Mouse (Mus musculus) lung, postnatal 0 days (tissue): Measurements from ENCODE around the gene Rplp0. TPM values are rescaled to one million over a fixed set of nuclear protein-coding genes. Genes with fewer than 3 reads are reported as not detected.
A peak's percentile ranks its signal among the peaks of the same experiment; 100 is the strongest.

Source experiments
- ATAC-seq: fragments of 200-750 bp; cut with Nextera tagmentation; 2 replicates; pipeline ENCODE4 v1.8.0; 2017; ENCODE audit warnings: moderate library complexity
- DNase-seq: peaks from one replicate; pipeline ENCODE4 v3.0.0-alpha.2; 2016; ENCODE audit warnings: low spot score
- H3K27ac ChIP-seq: fragments of 300-500 bp; sonication (generic); 2 replicates; pipeline ENCODE4 v1.5.1; 2014; ENCODE audit warnings: antibody characterized with exemption, mild to moderate bottlenecking, low read length, mixed read lengths
- H3K27me3 ChIP-seq: fragments of 300-500 bp; sonication (generic); replicated peaks from 2 replicates; pipeline ENCODE4 v1.6.1; 2014; ENCODE audit warnings: low read length, mixed read lengths; ENCODE audit not compliant: insufficient read depth
- H3K36me3 ChIP-seq: fragments of 300-500 bp; sonication (generic); 2 replicates; pipeline ENCODE4 v1.6.1; 2014; ENCODE audit warnings: low read length, mixed read lengths; ENCODE audit not compliant: insufficient read depth
- H3K4me1 ChIP-seq: fragments of 300-500 bp; sonication (generic); 2 replicates; pipeline ENCODE4 v1.6.1; 2014; ENCODE audit warnings: antibody characterized with exemption, low read depth, low read length, mixed read lengths; ENCODE audit not compliant: insufficient read depth
- H3K4me2 ChIP-seq: fragments of 300-500 bp; sonication (generic); replicated peaks from 2 replicates; pipeline ENCODE4 v1.6.1; 2014; ENCODE audit warnings: low read depth, mild to moderate bottlenecking, low read length, moderate library complexity, mixed read lengths
- H3K4me3 ChIP-seq: fragments of 300-500 bp; sonication (generic); 2 replicates; pipeline ENCODE4 v1.5.1; 2014; ENCODE audit warnings: low read depth, low read length
- H3K9ac ChIP-seq: fragments of 300-500 bp; sonication (generic); replicated peaks from 2 replicates; pipeline ENCODE4 v1.6.1; 2014; ENCODE audit warnings: low read depth, mild to moderate bottlenecking
- H3K9me3 ChIP-seq: fragments of 300-500 bp; sonication (generic); 2 replicates; pipeline ENCODE4 v1.6.1; 2016; ENCODE audit warnings: low read length, mixed read lengths
- CTCF ChIP-seq: IDR thresholded peaks from 2 replicates; pipeline ENCODE4 v1.5.1; 2016; ENCODE audit warnings: antibody characterized with exemption, mild to moderate bottlenecking
- EP300 ChIP-seq: IDR thresholded peaks from 2 replicates; pipeline ENCODE4 v1.6.1; 2016; ENCODE audit warnings: antibody characterized with exemption, mild to moderate bottlenecking, control low read depth
- WGBS: fragments of 180-500 bp; shearing (Covaris S2); extraction: QIAGEN DNeasy Blood & Tissue Kit; methylation state at CpG from one replicate; pipeline ENCODE4 v1.1.7; 2014; 5-methylcytosine and 5-hydroxymethylcytosine counted together
- polyA plus RNA-seq: library from polyadenylated mRNA; unstranded; fragments of >200 nt; fragmentation: Nextera tagmentation; extraction: Ambion mirVana; gene quantifications from 2 replicates; pipeline ENCODE4 v1.2.1, GENCODE M21; 2015

Rplp0 gene
- polyA plus RNA-seq, 1 experiment from 2014 or later, result 987 TPM

DNA sequence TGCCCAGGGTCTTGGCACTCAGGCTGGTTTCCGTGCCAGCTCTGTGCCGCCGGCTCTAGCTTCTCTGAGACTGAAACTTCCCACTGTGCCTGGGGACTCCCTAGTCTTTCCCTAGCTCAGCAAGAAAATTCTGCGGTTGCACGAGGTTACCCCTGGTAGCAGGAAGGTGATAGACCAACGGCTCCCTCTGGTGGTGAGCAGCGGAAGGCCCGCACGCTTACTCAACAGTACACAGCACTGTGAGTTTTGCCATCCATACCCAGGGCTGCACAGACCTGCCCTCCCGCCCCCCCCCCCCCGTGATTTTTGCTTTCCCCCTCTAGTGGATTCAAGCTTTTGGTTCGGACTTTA lies 20.6 kb upstream of the Rplp0 start:
- WGBS, result under 1% methylated on average over 12 of the region's 12 CpGs
- Histone ChIP-seq H3K4me3 (no peak overlapping the region), H3K9ac (0 out of 2 replicates have a peak overlapping the region, but pooled peaks have one; percentile 2), H3K4me2 (0 out of 2 replicates have a peak overlapping the region, but pooled peaks have one; percentile 19), H3K9me3 (no peaks in the 10 kb centered on the region), H3K27me3 (no peaks in the 10 kb centered on the region), H3K36me3 (no peaks in the 10 kb centered on the region), H3K27ac (peak overlapping the region; percentile 33; the same call in 1 of the 2 replicates), H3K4me1 (peaks cover 36% of the 10 kb centered on the region)
- DNase-seq, result peak; percentile 95
- ATAC-seq, result peak; percentile 61
- TF ChIP-seq EP300 (no peak), CTCF (peak; percentile 95)

DNA sequence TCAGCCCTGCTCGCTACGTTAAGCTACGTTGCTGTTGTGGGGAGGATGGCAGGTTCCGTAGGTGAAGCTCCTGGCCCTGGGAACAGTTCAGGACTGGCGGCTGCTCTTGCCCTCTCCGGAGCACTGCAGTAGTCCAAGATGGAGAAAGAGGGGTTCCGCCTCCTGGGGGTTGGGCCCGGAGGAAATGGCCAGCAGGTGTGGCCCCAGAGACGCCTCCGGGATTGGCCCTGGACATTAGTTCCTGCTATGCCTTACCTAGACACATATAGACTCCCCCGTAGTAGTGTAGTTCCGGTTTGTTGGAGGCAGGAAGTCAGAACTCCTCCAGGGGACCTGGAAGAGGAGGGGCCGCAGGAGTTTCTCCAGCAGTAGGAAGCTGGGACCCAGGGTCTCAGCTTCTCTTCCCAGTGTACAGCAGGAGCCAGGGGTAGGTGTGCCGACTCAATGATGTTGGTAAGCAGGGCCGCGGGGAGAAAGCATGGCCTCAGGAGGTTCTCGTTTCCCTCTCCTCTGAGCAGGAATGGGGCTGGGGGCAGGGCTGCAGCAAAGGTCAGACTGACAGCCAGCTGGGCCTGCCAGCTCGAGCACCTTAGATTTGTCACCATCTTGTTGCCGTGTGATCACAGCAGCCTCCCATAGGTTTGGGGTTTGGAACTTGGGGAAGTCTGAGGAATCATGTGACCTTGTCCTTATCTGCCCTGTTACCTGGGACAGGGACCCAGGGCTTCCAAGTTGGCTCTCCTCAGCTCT lies 16.5 kb upstream of the Rplp0 start:
- peaks cover 17% of the 10 kb centered on the region; the same call in 1 of the 2 replicates for H3K36me3 ChIP-seq
- peak overlapping the region; percentile 92 for H3K27ac ChIP-seq
- H3K4me2 ChIP-seq, result peak overlapping the region; percentile 52
- peak overlapping the region; percentile 20; the same call in 1 of the 2 replicates for H3K9ac ChIP-seq
- peak overlapping the region; percentile 19 for H3K4me3 ChIP-seq
- 21% methylated on average over 19 of the region's 19 CpGs for WGBS
- ATAC-seq (peak; percentile 12), DNase-seq (peak; percentile 82)
- no peaks in the 10 kb centered on the region for H3K9me3 ChIP-seq
- H3K4me1 ChIP-seq, result peaks cover 21% of the 10 kb centered on the region
- TF ChIP-seq CTCF, result no peak
- TF ChIP-seq EP300, result no peak; the same call in 1 of the 2 replicates
- no peaks in the 10 kb centered on the region for H3K27me3 ChIP-seq

DNA sequence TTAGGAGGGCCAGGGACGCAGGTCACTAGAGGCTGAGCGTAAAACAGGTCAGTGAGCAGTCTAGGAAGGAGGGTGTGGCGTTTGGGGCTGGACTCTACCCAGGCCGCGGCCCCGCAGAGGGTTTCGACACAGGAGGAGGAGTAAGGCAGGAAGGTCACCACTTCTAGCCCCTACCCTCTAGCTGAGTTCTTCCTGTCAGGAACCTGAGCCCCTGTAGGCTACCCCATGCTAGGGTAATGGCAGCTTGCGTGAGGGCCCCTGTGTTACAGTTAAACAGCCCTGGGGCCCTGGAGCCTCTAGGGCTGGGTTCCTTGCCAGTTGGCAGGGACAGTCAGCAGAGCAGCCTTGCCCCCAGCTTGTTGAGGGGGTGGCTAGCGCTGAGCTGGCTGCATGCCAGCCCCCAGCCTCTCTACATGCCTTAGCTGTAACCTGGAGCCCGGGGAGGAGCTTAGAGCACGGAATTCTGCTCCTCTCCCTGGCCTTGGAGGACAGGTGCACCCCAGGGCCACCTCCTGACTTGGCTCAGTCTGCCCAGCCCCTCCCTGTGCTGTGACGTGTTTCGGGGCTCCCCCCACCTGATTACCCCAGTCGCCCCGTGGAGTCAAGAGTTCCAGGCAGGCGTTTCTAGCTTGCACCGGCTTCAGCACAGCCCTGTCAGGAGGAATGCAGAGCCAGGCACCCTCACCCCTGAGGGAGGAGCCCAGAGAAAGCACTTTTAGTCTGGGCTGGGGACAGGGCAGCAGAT lies 15.6 kb upstream of the Rplp0 start:
- Histone ChIP-seq H3K4me2 (peak overlapping the region; percentile 52), H3K4me1 (peaks cover 16% of the 10 kb centered on the region), H3K27me3 (no peaks in the 10 kb centered on the region), H3K9me3 (no peaks in the 10 kb centered on the region), H3K27ac (peak overlapping the region; percentile 92), H3K9ac (peak overlapping the region; percentile 32; the same call in 1 of the 2 replicates), H3K4me3 (peak overlapping the region; percentile 32), H3K36me3 (peaks cover 22% of the 10 kb centered on the region; the same call in 1 of the 2 replicates)
- ATAC-seq (peak; percentile 88), DNase-seq (peak; percentile 94)
- TF ChIP-seq CTCF, result no peak
- 0 out of 2 replicates have a peak, but pooled peaks have one; percentile 67 for TF ChIP-seq EP300
- WGBS, result 25% methylated on average over 17 of the region's 17 CpGs

DNA sequence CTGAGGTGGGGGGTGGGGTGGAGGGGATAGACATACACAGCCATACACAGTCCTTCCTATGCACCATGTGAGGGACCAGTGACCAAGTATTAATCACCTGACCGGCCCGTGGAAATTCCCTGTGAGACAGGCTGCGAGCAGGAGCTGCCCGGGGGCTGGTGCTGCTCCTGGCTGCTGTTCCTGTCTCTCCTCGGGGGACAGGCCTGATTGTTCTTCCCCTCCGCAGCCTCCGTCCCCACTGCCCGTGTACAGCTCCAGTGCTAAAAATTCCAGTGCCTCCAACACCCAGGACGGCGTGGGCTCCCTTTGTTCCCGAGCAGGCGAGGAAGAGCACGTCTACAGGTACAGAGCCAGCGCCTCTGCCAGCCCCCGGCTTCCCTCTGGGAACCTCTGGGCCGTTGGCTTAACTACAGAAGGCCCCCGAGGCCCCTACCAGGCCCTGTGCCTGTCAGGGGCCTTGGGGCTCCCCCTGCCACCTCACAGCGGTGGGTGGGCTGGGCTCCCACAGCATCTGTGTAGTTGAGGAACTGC lies 14.5 kb upstream of the Rplp0 start:
- Histone ChIP-seq H3K9ac (peak overlapping the region; percentile 32), H3K27ac (peak overlapping the region; percentile 92), H3K4me1 (peaks cover 14% of the 10 kb centered on the region), H3K4me3 (peak overlapping the region; percentile 32), H3K36me3 (peaks cover 28% of the 10 kb centered on the region; the same call in 1 of the 2 replicates), H3K9me3 (no peaks in the 10 kb centered on the region), H3K27me3 (no peaks in the 10 kb centered on the region), H3K4me2 (peak overlapping the region; percentile 52)
- DNase-seq (no peak), ATAC-seq (no peak)
- TF ChIP-seq EP300 (no peak), CTCF (no peak)
- 47% methylated on average over 16 of the region's 18 CpGs for WGBS

DNA sequence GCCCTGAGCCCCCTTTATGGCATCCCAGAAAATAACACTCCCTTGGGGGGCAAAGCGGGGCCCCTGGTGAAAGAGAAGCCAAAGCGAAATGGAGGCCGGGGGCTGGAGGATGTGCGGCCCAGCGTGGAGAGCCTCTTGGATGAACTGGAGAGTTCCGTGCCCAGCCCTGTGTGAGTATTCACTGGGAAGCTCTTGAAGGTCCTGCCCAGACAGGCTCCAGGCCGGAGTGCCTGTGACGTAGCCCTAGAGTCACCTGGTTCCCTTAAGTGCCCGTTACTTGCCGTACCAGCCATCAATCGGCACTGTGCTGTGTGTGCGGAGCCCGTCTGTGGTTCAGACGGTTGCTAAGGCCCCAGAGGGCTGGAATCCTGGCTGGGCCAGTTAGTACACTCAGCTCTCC lies 13.6 kb upstream of the Rplp0 start:
- Histone ChIP-seq H3K4me1 (peaks cover 14% of the 10 kb centered on the region), H3K9ac (no peak overlapping the region), H3K4me3 (peak overlapping the region; percentile 32; the same call in 1 of the 2 replicates), H3K36me3 (peaks cover 28% of the 10 kb centered on the region; the same call in 1 of the 2 replicates), H3K27ac (peak overlapping the region; percentile 92), H3K4me2 (peak overlapping the region; percentile 52), H3K27me3 (no peaks in the 10 kb centered on the region), H3K9me3 (no peaks in the 10 kb centered on the region)
- ATAC-seq (peak; percentile 72), DNase-seq (peak; percentile 94)
- 59% methylated on average over 14 of the region's 14 CpGs for WGBS
- TF ChIP-seq EP300 (peak; percentile 51), CTCF (no peak)

DNA sequence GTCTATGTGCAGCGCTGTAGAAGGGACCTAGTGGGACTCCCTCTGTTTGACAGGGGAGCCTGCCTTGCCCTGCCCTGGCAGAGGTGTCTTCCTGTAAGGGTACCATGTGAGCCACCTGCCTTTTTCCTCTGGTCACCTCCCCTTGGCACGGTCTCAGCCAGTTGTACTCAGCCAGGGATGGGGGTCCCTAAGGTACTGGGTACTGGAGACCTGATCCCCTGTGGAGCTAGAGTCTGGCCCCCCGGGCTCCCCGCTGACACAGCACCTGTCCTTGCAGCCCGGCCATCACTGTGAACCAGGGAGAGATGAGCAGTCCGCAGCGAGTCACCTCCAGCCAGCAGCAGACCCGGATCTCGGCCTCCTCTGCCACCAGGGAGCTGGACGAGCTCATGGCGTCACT lies 12.7 kb upstream of the Rplp0 start:
- peaks cover 14% of the 10 kb centered on the region for H3K4me1 ChIP-seq
- no peaks in the 10 kb centered on the region for H3K27me3 ChIP-seq
- WGBS, result 76% methylated on average over 11 of the region's 11 CpGs
- ATAC-seq (no peak), DNase-seq (no peak)
- H3K4me3 ChIP-seq, result no peak overlapping the region
- peak overlapping the region; percentile 40; the same call in 1 of the 2 replicates for H3K27ac ChIP-seq
- H3K9ac ChIP-seq, result no peak overlapping the region
- H3K36me3 ChIP-seq, result peaks cover 28% of the 10 kb centered on the region; the same call in 1 of the 2 replicates
- TF ChIP-seq EP300 (no peak), CTCF (no peak)
- no peak overlapping the region for H3K4me2 ChIP-seq
- no peaks in the 10 kb centered on the region for H3K9me3 ChIP-seq
